Mouse (Mus musculus): Measurements from ENCODE around the gene Gramd2.

Gene Gramd2

GRCm38 (mm10) chr9:59667904-59668303 is 12.0 kb upstream of the Gramd2 start:
- DNase-seq (ENCODE audit: low spot score) = peak; percentile 31

DNA sequence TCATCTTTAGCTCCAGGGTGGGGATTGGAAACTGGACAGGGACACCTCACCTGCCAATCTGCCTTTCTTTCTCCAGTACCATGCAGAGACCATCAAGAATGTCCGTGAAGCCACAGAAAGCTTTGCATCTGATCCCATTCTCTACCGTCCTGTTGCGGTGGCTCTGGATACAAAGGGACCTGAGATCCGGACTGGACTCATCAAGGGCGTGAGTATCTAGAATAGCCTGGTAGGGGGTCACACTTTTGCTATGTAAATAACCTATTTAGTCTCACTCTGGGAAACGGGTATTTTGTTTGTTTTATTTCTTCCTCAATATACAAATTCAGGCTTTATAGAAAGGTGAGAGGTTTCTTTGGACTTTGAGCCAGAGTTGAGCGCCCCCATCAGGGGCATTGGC is 11.5 kb upstream of the Gramd2 start:
- no peak for DNase-seq (ENCODE audit: low spot score)

DNA sequence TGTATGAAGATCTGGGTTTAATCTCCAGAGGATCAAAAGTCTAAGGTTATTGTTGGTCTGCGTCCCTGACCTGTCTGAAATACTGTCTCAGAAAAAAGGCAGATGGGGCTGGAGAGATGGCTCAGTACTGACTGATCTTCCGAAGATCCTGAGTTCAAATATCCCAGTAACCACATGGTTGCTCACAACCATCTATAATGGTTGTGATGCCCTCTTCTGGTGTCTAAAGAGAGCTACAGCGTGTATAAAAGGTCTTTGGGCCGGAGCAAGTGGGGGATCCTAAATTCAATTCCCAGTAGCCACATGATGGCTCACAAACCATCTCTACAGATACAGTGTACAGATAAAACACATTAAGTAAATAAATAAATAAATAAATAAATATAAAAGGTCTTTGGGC is 10.8 kb upstream of the Gramd2 start:
- DNase-seq (ENCODE audit: low spot score) = no peak

GRCm38 (mm10) chr9:59672195-59672894 is 7.6 kb upstream of the Gramd2 start:
- no peak for DNase-seq (ENCODE audit: low spot score)

DNA sequence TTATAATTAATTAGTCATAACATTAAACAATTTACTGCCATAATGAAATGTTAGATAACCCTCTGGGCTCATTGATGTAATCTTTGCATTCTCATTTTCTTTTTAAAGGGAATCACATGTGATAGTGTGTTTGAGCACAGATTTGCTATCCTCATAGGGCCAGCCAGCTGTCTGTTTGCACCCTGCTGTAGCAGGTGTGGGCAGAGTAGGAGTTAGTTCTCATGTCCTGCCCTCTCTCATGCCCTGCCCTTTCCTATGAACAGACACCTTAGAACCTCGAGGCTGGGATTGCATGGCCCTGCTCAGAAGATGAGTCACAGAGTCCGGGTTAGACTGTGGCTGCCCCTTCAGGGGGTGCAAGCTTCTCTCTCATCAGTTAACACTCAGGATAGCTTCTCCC is 6.5 kb upstream of the Gramd2 start:
- no peak for DNase-seq (ENCODE audit: low spot score)

GRCm38 (mm10) chr9:59675598-59675997 is 4.3 kb upstream of the Gramd2 start:
- DNase-seq (ENCODE audit: low spot score) = no peak

DNA sequence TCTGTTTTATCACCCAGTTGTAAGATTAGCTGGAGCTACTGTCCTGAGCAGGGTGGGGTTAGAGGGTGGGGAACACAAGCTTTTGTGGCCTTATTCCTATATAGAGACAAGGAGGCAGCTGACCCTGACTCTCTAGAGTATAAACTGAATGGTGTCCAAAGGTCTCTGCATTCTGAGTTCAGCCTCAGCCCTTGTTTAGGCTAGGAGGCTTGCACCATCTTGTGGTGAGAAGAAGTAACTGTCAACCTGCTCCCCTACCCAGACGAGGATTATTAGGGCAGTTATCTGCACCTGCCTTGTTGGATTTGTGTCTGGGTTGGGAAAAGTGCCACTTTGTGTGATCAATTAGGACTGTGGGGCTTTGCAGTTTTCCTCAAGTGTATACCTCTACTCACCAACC is 1.6 kb upstream of the Gramd2 start:
- DNase-seq (ENCODE audit: low spot score) = peak; percentile 33

GRCm38 (mm10) chr9:59680534-59680875 is 561 bp downstream of the Gramd2 start:
- peak; percentile 50 for DNase-seq (ENCODE audit: low spot score)

- DNase-seq (ENCODE audit: low spot score) = no peak
These were observed 4.1 kb downstream of the Gramd2 start for GRCm38 (mm10) chr9:59684020-59684419.

GRCm38 (mm10) chr9:59687416-59688046 is 7.6 kb downstream of the Gramd2 start:
- peak; percentile 28 for DNase-seq (ENCODE audit: low spot score)

GRCm38 (mm10) chr9:59691635-59692094 is 11.7 kb downstream of the Gramd2 start:
- peak; percentile 85 for DNase-seq (ENCODE audit: low spot score)

GRCm38 (mm10) chr9:59692145-59692544 is 12.2 kb downstream of the Gramd2 start:
- peak; percentile 42 for DNase-seq (ENCODE audit: low spot score)

GRCm38 (mm10) chr9:59694571-59695450 is 14.9 kb downstream of the Gramd2 start:
- DNase-seq (ENCODE audit: low spot score) = no peak

GRCm38 (mm10) chr9:59695451-59695813 is 15.5 kb downstream of the Gramd2 start:
- no peak for DNase-seq (ENCODE audit: low spot score)

GRCm38 (mm10) chr9:59696381-59696780 is 16.4 kb downstream of the Gramd2 start:
- no peak for DNase-seq (ENCODE audit: low spot score)

DNA sequence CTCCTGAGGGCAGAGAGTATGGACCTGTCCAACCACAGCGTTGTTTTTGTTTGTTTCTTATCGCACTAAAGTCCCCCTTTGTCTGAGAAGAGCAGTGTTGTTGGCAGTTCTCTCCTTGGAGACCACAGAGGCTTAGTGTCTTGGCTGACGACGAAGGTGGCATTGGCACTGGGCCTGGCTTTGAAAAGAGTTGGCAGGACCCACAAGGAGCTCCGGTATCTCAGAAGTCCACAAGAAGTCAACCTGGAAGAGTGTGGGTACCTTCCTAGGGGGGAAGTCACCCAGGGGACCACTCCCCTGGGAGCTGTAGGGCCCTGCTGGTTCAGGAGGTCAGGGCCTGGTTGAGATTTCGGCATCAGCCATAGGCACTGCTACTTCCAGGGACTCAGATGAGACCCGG is 21.1 kb downstream of the Gramd2 start:
- DNase-seq (ENCODE audit: low spot score) = no peak

DNA sequence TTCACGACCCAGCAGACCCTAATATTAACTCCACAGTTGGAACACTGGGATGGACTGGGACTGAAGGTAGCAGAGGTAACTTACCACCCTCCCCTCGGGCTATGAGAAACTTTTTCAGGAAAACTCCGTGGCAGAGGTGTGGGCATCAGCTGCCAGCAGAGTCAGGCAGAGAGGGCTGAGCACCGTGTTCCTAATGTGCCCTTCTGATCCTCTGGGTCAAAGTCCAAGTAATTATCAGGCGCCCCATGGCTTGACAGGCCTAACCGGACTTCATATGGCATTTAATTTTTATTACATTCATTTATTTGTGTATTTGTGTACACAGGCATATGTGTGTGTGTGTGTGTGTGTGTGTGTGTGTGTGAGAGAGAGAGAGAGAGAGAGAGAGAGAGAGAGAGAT is 23.2 kb downstream of the Gramd2 start:
- DNase-seq (ENCODE audit: low spot score) = no peak

DNA sequence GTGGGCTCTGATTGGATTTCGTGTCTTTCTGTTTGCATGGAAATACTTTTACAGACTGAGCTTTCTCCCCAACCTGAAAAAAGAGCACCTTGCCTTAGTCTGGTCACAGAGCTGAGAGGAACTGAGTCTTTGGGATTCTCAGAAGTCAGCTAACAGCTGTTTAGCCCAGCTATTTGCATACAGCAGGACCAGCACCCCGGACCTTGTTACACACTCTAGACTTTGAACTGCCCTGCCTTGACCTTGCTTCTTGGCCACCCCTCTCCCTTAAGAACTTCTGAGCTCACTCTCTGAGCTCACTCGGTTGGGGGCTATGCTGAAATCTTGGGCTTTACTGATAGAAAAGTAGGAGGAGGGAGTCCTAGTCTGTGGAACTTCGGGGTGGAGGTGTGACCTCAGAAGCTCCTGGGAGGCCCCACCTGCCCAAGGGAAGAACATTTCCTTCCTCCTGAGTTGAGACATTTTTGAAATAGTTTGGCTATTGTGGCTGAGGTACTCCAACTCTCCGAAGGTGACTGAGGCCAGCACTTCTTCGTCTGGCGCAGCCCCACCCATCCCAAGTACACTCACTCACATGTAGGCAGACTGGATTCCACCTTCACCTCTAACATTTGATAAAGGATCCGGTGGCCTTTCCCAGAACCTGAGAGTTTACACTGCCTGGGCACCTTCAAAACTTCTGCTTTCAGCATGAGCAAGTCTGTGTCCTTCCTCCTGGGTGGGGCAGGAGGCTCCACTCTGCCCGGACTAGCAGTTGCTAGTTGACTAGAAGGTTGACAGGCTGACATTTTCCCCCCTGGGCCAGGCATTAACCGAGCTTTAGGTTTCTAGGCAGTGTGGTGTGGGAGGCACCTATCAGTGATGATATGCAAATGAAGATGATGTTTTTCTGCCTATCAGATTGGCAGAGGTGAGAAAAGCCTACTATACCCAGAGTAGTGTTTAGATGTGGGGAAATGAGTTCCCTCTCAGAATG is 27.2 kb downstream of the Gramd2 start:
- no peak for DNase-seq (ENCODE audit: low spot score)

DNA sequence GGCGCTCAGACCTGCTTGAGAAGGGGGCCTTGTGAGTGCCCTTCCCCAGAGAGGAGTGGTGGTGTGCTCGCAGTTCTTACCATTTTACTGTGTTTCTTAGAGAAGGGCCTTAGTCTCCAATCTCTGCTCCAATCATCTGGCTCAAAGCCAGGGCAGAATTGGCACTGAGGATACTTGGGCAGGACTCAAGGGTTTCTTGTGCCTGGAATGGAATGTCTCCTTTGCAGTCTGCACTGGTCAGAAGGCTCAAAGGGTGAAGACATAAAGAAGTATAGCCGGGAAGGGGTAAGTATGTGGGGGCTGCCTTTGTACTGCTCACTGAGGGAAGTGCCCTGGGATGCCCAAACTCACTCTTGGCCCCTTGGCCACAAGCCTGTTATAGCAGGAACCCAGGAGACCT is 29.3 kb downstream of the Gramd2 start:
- peak; percentile 69 for DNase-seq (ENCODE audit: low spot score)

GRCm38 (mm10) chr9:59716275-59716898 is 36.4 kb downstream of the Gramd2 start:
- no peak for DNase-seq (ENCODE audit: low spot score)

DNA sequence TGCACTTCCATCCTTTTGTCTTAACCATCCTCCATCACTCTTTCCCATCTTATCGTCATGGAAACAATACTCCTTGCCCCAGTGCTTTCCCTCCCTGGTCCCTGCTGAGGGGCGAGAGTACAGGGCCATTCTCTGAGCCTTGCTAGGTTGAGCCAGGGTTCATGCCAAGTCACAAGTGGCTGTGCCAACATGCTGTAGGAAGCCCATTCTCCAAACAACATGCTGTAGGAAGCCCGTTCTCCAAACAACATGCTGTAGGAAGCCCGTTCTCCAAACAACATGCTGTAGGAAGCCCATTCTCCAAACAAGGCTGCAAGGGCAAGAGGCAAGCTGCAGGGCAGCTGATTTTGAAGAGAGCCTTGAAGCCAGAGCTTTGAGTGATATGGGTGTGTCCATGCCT is 38.3 kb downstream of the Gramd2 start:
- DNase-seq (ENCODE audit: low spot score) = no peak
